In genomic region chr1:40180861-40181260, GRCm38 (mm10) we compare ENCODE assay signal across 10 mouse cellular contexts. TPM values are rescaled to one million over a fixed set of nuclear protein-coding genes. Genes with fewer than 3 reads are reported as not detected.
DNase-seq lines count a peak whose midpoint lies in the region; ATAC-seq lines count a peak whose summit lies in the region.
"Had no signal": no experiment of that assay in that cellular context is flagged by ENCODE, and none has a peak within 500 bp of the region (broad histone marks: within the 10 kb centered on the region; RNA-seq: fewer than 3 reads in every experiment).

No protein-coding gene starts in this region.

- no peak overlapping the region for H3K27ac ChIP-seq in heart, embryonic 11.5 days (ENCODE audit: low read depth, low read length)
- H3K27ac ChIP-seq in intestine, embryonic 16.5 days (ENCODE audit: low read length): no peak overlapping the region
- H3K27ac ChIP-seq in midbrain, embryonic 16.5 days (ENCODE audit: low read length): no peak overlapping the region
- H3K27ac ChIP-seq: liver, embryonic 12.5 days had no signal

- H3K4me3 ChIP-seq in heart, embryonic 11.5 days (ENCODE audit: low read depth, low read length): no peak overlapping the region
- no peak overlapping the region for H3K4me3 ChIP-seq in intestine, embryonic 16.5 days (ENCODE audit: low read length)
- no peak overlapping the region for H3K4me3 ChIP-seq in midbrain, embryonic 16.5 days (ENCODE audit: low read depth, low read length)
- H3K4me3 ChIP-seq: liver, embryonic 12.5 days had no signal

- ATAC-seq in heart, embryonic 11.5 days (replicated peaks; ENCODE audit: insufficient number of reproducible peaks, low FRiP score, low TSS enrichment): no peak
- ATAC-seq in intestine, embryonic 16.5 days: no peak
- ATAC-seq in granulocyte monocyte progenitor cell, adult 5-6 weeks (replicated peaks; ENCODE audit: poor library complexity, severe bottlenecking): no peak
- ATAC-seq in midbrain, embryonic 16.5 days: no peak
- ATAC-seq: liver, embryonic 12.5 days had no signal

- peaks cover 12% of the 10 kb centered on the region for H3K4me1 ChIP-seq in heart, embryonic 11.5 days (ENCODE audit: control insufficient read depth, insufficient read depth, low read length)
- H3K4me1 ChIP-seq in intestine, embryonic 16.5 days (ENCODE audit: control insufficient read depth, insufficient read depth, low read length): no peaks in the 10 kb centered on the region
- H3K4me1 ChIP-seq in midbrain, embryonic 16.5 days (ENCODE audit: control insufficient read depth, insufficient read depth, low read length): no peaks in the 10 kb centered on the region
- H3K4me1 ChIP-seq: liver, embryonic 12.5 days had no signal

- intact Hi-C loops in heart, postnatal 10 days (cut with DNase I): loop anchor here (5.0 kb wide), 1 partner anchor 196 kb away; no protein-coding TSS in a partner anchor

- H3K9me3 ChIP-seq in heart, embryonic 11.5 days (replicated peaks; ENCODE audit: control insufficient read depth, low read length): no peaks in the 10 kb centered on the region
- H3K9me3 ChIP-seq in intestine, embryonic 16.5 days (ENCODE audit: control insufficient read depth, low read length): no peaks in the 10 kb centered on the region
- H3K9me3 ChIP-seq in midbrain, embryonic 16.5 days (replicated peaks; ENCODE audit: control insufficient read depth, low read length, poor library complexity, severe bottlenecking): no peaks in the 10 kb centered on the region
- H3K9me3 ChIP-seq: liver, embryonic 12.5 days had no signal

- DNase-seq in heart, adult 11 months: peak; percentile 91
- peak; percentile 34 for DNase-seq in urinary bladder, postnatal 14 days (ENCODE audit: low spot score)
- no peak for DNase-seq in urinary bladder, postnatal 4 days (ENCODE audit: low spot score in 2 of 2)
- peak; percentile 64 to 66 for DNase-seq in heart, postnatal 10 days
- DNase-seq: midbrain, embryonic 14.5 days had no signal

- H3K4me2 ChIP-seq in heart, embryonic 11.5 days: no peak overlapping the region
- H3K4me2 ChIP-seq in intestine, embryonic 16.5 days (ENCODE audit: low read depth, low read length): no peak overlapping the region
- H3K4me2 ChIP-seq in midbrain, embryonic 16.5 days (ENCODE audit: low read length): no peak overlapping the region
- H3K4me2 ChIP-seq: liver, embryonic 12.5 days had no signal

- H3K36me3 ChIP-seq in heart, embryonic 11.5 days (ENCODE audit: control insufficient read depth, insufficient read depth, low read length): no peaks in the 10 kb centered on the region
- no peaks in the 10 kb centered on the region for H3K36me3 ChIP-seq in intestine, embryonic 16.5 days (ENCODE audit: control insufficient read depth, insufficient read depth, low read length)
- no peaks in the 10 kb centered on the region for H3K36me3 ChIP-seq in midbrain, embryonic 16.5 days (ENCODE audit: control insufficient read depth, insufficient read depth, low read length)
- H3K36me3 ChIP-seq: liver, embryonic 12.5 days had no signal

- 84% methylated on average over 2 of the region's 2 CpGs for WGBS in heart, embryonic 11.5 days (ENCODE audit: insufficient replicate concordance)
- 71% methylated on average over 2 of the region's 2 CpGs for WGBS in intestine, embryonic 16.5 days
- 82% methylated on average over 2 of the region's 2 CpGs for WGBS in midbrain, embryonic 16.5 days

- H3K9ac ChIP-seq in heart, embryonic 11.5 days (ENCODE audit: low read depth, low read length): no peak overlapping the region
- H3K9ac ChIP-seq in intestine, embryonic 16.5 days (ENCODE audit: low read depth, low read length): no peak overlapping the region
- H3K9ac ChIP-seq in midbrain, embryonic 16.5 days (ENCODE audit: low read depth, low read length): no peak overlapping the region
- H3K9ac ChIP-seq: liver, embryonic 12.5 days had no signal

- H3K27me3 ChIP-seq in heart, embryonic 11.5 days (ENCODE audit: control insufficient read depth, insufficient read depth, low read length): no peaks in the 10 kb centered on the region
- no peaks in the 10 kb centered on the region for H3K27me3 ChIP-seq in intestine, embryonic 16.5 days (replicated peaks; ENCODE audit: control insufficient read depth, insufficient read depth, low read length)
- no peaks in the 10 kb centered on the region for H3K27me3 ChIP-seq in midbrain, embryonic 16.5 days (ENCODE audit: control insufficient read depth, insufficient read depth, low read depth, low read length)
- H3K27me3 ChIP-seq: liver, embryonic 12.5 days had no signal

RNA-seq across cellular contexts. Expression of gene Il1r1, which starts 44.0 kb away (rescaled TPM):
- 7.9 and 9.8 TPM in 2 replicates for polyA plus RNA-seq in heart, embryonic 11.5 days (2014; fragmentation: Nextera tagmentation; extraction: Ambion mirVana)
- 1 to 10 TPM; 7.5 to 7.9 TPM for total RNA-seq in heart, postnatal 10 days (2021)
- polyA plus RNA-seq in intestine, embryonic 16.5 days (2015; fragmentation: Nextera tagmentation; extraction: Ambion mirVana): 5.0 and 5.4 TPM in 2 replicates
- total RNA-seq in granulocyte monocyte progenitor cell, adult 5-6 weeks (2014; fragmentation: Nextera tagmentation): 3.0 and 3.1 TPM in 2 replicates
- 2.2 and 2.7 TPM in 2 replicates for total RNA-seq in granulocyte monocyte progenitor cell, adult 5-6 weeks (2017)
- polyA plus RNA-seq in midbrain, embryonic 16.5 days (2015; fragmentation: Nextera tagmentation; extraction: Ambion mirVana): 0.68 and 0.72 TPM in 2 replicates

Comparison
In these comparisons a context has a peak if more than half of its experiments do, and no peak if none do; other contexts are left out.
1. DNase-seq: peak in heart, adult 11 months (single experiment), urinary bladder, postnatal 14 days (single experiment) and heart, postnatal 10 days (2 of 2); none in urinary bladder, postnatal 4 days (0 of 2).